Mouse (Mus musculus) lung, postnatal 25 days (tissue): Measurements from ENCODE around the gene Shisa6.

Experiments
- DNase-seq: peaks from one replicate; pipeline ENCODE4 v3.0.0; 2022; ENCODE audit warnings: low spot score

The Shisa6 gene

DNA sequence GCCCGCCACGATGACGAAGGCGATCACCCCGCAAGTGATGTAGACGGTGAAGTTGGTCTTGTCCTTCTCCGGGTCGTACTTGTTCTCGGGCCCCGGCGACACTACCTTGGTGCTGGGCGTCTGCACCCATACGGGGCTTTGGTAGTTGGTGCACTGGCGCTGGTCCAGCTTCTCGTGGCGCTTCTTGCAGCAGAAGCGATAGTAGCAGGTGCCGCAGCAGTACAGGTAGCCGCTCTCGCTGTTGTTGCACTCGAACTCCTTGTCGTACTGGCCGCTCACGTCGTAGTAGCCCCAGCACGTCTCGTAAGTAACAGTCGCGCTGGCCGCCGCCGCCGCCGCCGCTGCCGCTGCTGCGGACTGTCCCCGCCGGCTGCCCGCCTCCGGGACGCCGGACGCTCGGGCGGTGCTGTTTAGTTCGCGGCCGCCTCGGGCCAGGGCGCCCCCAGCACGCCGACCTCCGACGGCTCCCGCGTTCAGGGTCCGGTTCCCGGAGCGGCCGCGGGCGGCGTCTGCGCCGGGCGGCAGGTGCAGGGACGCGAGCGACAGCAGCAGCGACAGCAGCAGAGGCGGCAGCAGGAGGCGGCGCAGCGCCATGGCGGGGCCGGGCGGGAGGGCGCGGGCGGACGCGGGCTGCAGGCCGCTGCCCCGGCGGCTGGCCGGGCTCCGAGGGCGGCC lies at the start of gene Shisa6:
Shisa6 (minus strand) TSS at position 594 of the 675 bp plus-strand sequence.
- DNase-seq = no peak

DNA sequence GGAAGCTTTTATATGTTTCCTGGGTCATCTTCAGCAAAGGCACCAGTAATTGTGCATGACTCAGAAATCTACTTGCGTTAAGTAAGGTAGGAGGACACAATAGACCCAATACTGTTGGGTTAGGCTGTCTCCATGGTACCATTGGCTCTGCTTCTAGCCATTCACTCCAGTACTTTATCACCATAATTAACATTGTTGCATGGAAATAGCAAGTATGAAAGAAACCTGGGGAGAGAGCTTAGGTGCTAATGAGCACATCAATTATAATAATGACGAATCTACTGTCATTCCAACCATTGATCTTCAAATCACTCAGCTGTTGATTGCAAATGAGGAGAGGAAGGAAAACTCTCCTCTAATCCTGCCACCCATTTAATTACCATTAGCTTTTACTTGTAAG lies 48.1 kb upstream of the Shisa6 start:
- no peak for DNase-seq

- no peak for DNase-seq
These were observed 43.3 kb upstream of the Shisa6 start for GRCm38 (mm10) chr11:66569045-66569444.

GRCm38 (mm10) chr11:66568386-66568791 lies 42.6 kb upstream of the Shisa6 start:
- DNase-seq = no peak

GRCm38 (mm10) chr11:66567382-66567781 lies 41.6 kb upstream of the Shisa6 start:
- no peak for DNase-seq

- no peak for DNase-seq
These were observed 36.5 kb upstream of the Shisa6 start for GRCm38 (mm10) chr11:66562274-66562673.

DNA sequence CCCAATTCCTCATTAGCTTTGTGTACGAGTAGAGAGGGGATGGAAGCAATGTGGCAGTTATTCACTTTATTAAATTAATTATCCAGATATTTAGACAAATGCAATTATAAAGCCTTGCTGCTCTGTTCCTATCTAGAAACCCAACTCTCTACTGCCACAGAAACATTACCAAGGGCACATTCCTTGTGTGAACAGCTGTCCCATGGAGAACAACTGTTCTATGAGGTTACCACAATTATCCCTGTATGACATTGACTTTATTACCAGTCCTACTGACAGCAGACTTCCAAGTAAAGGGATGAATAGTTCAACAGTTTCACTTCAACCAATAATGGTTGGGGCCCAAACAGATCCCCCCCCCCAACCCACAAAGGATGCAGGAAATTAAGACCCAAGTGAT lies 12.1 kb upstream of the Shisa6 start:
- DNase-seq = no peak

DNA sequence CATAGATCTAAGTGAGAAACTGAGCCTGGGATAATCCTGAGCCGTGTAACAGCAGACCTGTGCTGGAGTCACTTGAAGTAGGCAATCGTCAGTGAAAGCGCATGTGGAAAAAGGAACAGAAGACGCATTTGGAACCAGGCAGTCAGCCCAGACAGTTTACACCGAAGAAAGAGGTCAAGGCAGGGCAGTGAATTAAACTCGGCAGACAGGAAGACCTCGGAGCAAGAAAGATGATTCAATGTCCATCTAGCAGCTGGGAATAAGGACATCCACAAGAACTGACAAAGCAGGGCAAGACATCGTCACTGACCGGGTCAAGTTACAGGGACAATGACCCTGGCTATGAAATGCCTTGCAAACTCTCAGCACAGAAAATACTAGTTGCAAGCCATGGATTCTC lies 10.1 kb upstream of the Shisa6 start:
- no peak for DNase-seq

DNA sequence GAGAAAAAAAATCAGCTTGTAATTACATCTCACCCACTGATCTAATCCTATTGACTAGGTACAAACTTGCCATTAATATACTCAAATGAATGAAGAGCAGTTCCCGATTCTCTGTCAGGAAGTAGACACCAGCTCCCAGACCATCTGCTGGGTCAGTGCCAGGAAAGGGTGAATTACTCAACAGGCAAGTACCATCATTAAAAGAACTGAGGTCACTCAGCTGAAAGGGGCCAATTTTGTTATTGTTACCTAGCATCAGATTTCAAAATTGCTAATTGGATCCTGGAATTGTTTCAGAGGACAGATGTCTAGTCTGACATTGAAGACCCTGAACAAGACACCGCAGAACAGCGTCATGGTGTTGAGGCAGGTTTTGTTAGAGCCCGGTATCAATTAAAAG lies 9.4 kb upstream of the Shisa6 start:
- no peak for DNase-seq

- no peak for DNase-seq
These were observed 8.5 kb upstream of the Shisa6 start for GRCm38 (mm10) chr11:66534291-66534690.

GRCm38 (mm10) chr11:66528146-66528545 lies 2.4 kb upstream of the Shisa6 start:
- no peak for DNase-seq

DNA sequence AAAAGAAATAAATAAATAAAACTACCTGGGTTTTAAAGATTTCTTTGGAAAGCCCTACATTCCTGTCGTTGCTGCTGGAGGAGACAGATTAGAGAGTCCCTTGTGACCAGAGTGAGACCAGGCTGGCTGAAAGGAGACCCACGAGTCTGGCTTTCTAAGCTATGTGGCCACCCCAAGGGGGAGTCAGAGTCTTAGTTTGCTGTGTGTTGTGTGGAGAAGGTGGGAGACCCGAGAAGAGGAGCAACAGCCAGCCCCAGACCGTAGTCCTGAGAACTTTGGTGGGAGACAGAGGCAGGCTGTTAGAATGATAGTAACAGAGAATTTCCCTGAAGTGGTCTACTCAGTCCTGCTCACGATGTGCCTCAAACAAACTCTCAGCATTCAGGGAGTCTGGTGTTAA lies 1.6 kb upstream of the Shisa6 start:
- DNase-seq = no peak

DNA sequence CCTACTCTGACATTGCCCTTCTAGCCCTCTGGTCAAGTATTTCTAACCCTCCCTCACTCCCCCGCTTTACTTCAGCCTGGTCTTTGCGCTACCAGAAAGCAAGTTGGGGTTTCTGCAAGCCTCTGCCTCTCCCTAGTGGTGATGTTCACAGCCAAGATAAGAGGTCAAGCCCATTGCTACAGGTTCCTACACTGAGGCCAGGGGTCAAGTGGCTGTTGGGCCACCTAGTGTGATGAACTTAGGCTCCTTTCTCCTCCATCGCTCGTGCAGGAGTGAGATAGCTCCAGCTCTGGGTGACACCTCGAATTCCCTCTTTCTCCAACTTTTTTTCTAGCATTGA lies 1.2 kb upstream of the Shisa6 start:
- no peak for DNase-seq

GRCm38 (mm10) chr11:66526046-66526980 lies 549 bp upstream of the Shisa6 start:
- no peak for DNase-seq

DNA sequence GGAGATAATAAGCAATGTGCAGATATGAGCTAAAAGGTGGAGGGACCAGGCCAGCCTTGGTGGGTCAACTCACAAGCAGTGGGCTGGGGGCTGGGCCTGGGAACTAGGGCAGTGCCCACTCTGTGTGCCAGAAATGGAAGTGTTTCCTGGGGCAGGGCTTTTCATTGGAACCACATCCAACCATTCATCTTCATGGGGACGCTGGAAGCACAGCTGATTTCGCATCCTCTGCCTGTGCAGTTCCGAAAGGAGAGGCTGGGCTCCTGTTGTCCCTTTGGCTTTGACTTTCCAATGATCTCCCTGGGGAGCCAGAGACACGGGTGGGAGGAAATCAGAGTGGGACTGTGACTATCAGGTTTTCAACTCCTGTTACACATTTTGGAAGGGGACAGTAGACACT lies 1.5 kb downstream of the Shisa6 start:
- no peak for DNase-seq

DNA sequence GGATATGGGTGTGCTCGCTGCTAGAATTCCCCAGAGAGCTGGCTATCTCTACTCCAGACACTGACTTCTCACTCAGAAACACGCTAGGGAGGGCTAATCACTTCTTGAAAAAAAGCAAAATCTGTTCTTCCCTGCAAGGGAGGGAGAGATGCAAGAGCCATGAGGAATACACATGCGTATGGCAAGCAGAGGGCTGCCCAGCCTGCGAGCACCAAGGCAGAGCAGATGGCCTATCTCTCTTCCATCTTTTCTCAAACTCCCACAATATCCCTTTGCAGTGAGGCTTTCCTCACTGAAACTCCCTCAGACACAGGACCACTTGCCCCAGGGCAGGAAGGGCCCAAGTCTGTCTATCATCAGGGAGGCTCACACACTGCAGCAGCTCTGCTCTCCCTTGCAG lies 3.4 kb downstream of the Shisa6 start:
- no peak for DNase-seq

- no peak for DNase-seq
These were observed 6.4 kb downstream of the Shisa6 start for GRCm38 (mm10) chr11:66519386-66519785.

DNA sequence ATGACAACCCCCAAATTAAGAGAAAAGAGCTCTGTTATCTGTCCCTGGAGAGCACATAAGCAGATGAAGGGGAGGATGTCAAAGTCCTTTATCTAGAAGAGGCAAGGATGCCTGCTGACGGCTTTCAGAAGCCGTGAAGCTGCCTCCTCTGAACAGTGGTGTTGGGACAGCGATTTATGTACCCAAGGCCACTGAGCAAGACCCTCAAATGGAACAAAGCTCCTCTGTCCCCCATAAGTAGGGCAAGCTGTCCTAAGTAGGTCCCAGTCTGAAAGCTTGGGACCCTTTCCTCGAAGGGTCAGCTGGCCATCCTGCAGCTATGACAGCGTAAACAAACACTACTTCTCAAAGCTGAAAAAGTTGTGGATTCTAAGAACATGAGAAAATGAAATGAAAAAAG lies 11.4 kb downstream of the Shisa6 start:
- no peak for DNase-seq

DNA sequence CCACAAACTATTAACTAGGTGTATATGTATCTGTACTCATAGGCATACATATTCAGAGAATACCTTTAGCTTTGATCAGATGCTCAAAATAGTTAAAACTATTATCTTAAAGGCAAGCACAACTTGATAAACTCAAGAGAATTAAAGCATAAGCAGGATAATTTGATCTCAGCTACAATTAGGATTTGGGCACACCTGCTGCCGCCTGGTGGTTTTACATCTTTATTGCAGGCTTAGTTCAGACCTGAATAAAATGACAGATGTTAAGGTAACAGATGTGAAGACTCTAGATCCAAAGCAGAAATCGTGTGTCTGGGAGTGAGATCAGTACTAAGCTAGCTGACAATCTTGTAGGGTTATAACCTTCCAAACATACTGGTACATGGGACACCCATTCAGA lies 24.8 kb downstream of the Shisa6 start:
- no peak for DNase-seq

- no peak for DNase-seq
These were observed 26.8 kb downstream of the Shisa6 start for GRCm38 (mm10) chr11:66498857-66499445.

- no peak for DNase-seq
These were observed 29.5 kb downstream of the Shisa6 start for GRCm38 (mm10) chr11:66496235-66496634.

- no peak for DNase-seq
These were observed 31.4 kb downstream of the Shisa6 start for GRCm38 (mm10) chr11:66494391-66494790.

GRCm38 (mm10) chr11:66487765-66488164 lies 38.0 kb downstream of the Shisa6 start:
- no peak for DNase-seq
